Mouse (Mus musculus): ENCODE measurements around the gene Nosip. TPM values are rescaled to one million over a fixed set of nuclear protein-coding genes. Genes with fewer than 3 reads are reported as not detected.
"Not testable (repeated sequence)": the region's sequence is repeated elsewhere in the genome, so short reads cannot be mapped to it uniquely, and the experiment has no call there.

The Nosip gene
- total and polyA plus RNA-seq, 2 experiments: 22.8 to 35.8 TPM

DNA sequence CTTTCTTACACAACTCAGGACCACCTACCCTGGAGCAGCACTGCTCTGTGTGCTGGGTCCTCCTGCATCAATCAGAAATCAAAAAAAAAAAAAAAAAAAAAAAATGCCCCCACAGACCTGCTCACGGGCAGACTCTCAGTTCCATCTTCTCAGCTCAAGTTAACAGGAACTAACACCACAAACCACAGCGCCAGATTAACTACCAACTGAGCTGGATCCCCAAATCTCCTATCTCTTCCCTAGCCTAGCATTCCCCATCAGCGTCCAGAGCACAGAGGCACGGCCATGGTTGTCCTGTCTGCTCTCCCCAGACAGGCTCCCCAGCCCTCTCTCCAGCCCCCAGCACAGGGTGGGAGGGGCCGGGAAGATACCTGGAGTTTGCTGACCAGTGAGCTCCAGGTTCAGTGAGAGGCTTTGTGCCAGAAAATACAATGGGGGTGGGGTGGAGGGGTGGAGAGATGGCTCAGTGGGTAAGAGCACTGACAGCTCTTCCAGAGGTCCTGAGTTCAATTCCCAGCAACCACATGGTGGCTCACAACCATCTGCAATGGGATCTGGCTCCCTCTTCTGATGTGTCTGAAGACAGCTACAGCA lies 44.9 kb downstream of the Nosip start:
- Histone ChIP-seq H3K9ac (ENCODE audit: low read depth, low read length) (no peak overlapping the region), H3K36me3 (ENCODE audit: control insufficient read depth, insufficient read depth, low read length) (no peaks in the 10 kb centered on the region), H3K27me3 (ENCODE audit: control insufficient read depth, insufficient read depth, low read length) (no peaks in the 10 kb centered on the region), H3K79me2 (ENCODE audit: control insufficient read depth, insufficient read depth, low read length) (no peaks in the 10 kb centered on the region), H3K4me3 (ENCODE audit: insufficient read depth, low read depth, low read length) (no peak overlapping the region), H3K27ac (replicated peaks; ENCODE audit: insufficient read depth, low read depth, low read length) (no peak overlapping the region), H3K4me1 (ENCODE audit: control insufficient read depth, insufficient read depth, low read length) (peaks cover 9% of the 10 kb centered on the region)
- DNase-seq (ENCODE audit: extremely low read depth, low read depth, low spot score): no peak
- TF ChIP-seq POLR2A (IDR thresholded peaks at IDR 0.05; ENCODE audit: extremely low read depth, insufficient read depth, low read length): no peak
- no peak for TF ChIP-seq CTCF (IDR thresholded peaks at IDR 0.05; ENCODE audit: low read depth, low read length)
- 78% methylated on average over 5 of the region's 5 CpGs for WGBS

GRCm38 (mm10) chr7:45110089-45110488 lies 47.9 kb downstream of the Nosip start:
- H3K9ac ChIP-seq (ENCODE audit: low read depth, low read length); H3K27me3 ChIP-seq (ENCODE audit: control insufficient read depth, insufficient read depth, low read length); H3K36me3 ChIP-seq (ENCODE audit: control insufficient read depth, insufficient read depth, low read length); DNase-seq (ENCODE audit: extremely low read depth, low read depth, low spot score); H3K79me2 ChIP-seq (ENCODE audit: control insufficient read depth, insufficient read depth, low read length); H3K27ac ChIP-seq (replicated peaks; ENCODE audit: insufficient read depth, low read depth, low read length); H3K4me1 ChIP-seq (ENCODE audit: control insufficient read depth, insufficient read depth, low read length); H3K4me3 ChIP-seq (ENCODE audit: insufficient read depth, low read depth, low read length): not testable (repeated sequence)
- 93% methylated on average over 4 of the region's 4 CpGs for WGBS

GRCm38 (mm10) chr7:45111940-45112339 lies 49.7 kb downstream of the Nosip start:
- WGBS: 78% methylated on average over 2 of the region's 2 CpGs
- H3K27ac ChIP-seq (replicated peaks; ENCODE audit: insufficient read depth, low read depth, low read length): no peak overlapping the region
- DNase-seq (ENCODE audit: extremely low read depth, low read depth, low spot score): no peak
- no peak for TF ChIP-seq CTCF (IDR thresholded peaks at IDR 0.05; ENCODE audit: low read depth, low read length)
- no peak for TF ChIP-seq POLR2A (IDR thresholded peaks at IDR 0.05; ENCODE audit: extremely low read depth, insufficient read depth, low read length)
- H3K9ac ChIP-seq (ENCODE audit: low read depth, low read length): no peak overlapping the region
- H3K79me2 ChIP-seq (ENCODE audit: control insufficient read depth, insufficient read depth, low read length): no peaks in the 10 kb centered on the region
- H3K4me3 ChIP-seq (ENCODE audit: insufficient read depth, low read depth, low read length): no peak overlapping the region
- H3K36me3 ChIP-seq (ENCODE audit: control insufficient read depth, insufficient read depth, low read length): no peaks in the 10 kb centered on the region
- H3K4me1 ChIP-seq (ENCODE audit: control insufficient read depth, insufficient read depth, low read length): no peaks in the 10 kb centered on the region
- H3K27me3 ChIP-seq (ENCODE audit: control insufficient read depth, insufficient read depth, low read length): no peaks in the 10 kb centered on the region

DNA sequence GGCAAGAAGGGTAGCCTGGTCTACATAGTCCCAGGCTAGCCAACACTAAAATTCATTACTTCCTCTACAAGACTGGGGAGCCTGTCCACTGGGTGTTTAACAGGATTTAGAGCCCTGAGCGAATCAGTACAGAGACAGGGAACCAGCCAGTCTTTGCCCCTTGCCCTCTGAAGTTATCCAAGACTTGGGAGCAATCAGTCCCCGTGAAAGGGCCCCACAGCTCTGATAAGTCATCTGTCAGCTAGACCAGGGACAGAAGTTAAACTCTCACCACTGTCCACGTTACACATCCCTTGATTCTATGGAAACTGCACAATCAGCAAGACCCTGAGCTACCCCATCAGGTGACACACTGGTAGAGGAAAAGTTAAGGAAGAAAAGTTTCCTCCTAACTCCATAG lies 50.3 kb downstream of the Nosip start:
- H3K9ac ChIP-seq (ENCODE audit: low read depth, low read length): no peak overlapping the region
- TF ChIP-seq POLR2A (IDR thresholded peaks at IDR 0.05; ENCODE audit: extremely low read depth, insufficient read depth, low read length): no peak
- TF ChIP-seq CTCF (IDR thresholded peaks at IDR 0.05; ENCODE audit: low read depth, low read length): no peak
- H3K27me3 ChIP-seq (ENCODE audit: control insufficient read depth, insufficient read depth, low read length): no peaks in the 10 kb centered on the region
- H3K27ac ChIP-seq (replicated peaks; ENCODE audit: insufficient read depth, low read depth, low read length): no peak overlapping the region
- no peaks in the 10 kb centered on the region for H3K79me2 ChIP-seq (ENCODE audit: control insufficient read depth, insufficient read depth, low read length)
- H3K36me3 ChIP-seq (ENCODE audit: control insufficient read depth, insufficient read depth, low read length): no peaks in the 10 kb centered on the region
- no peak overlapping the region for H3K4me3 ChIP-seq (ENCODE audit: insufficient read depth, low read depth, low read length)
- H3K4me1 ChIP-seq (ENCODE audit: control insufficient read depth, insufficient read depth, low read length): no peaks in the 10 kb centered on the region
- no peak for DNase-seq (ENCODE audit: extremely low read depth, low read depth, low spot score)
- WGBS: 70% methylated on average over 3 of the region's 3 CpGs

DNA sequence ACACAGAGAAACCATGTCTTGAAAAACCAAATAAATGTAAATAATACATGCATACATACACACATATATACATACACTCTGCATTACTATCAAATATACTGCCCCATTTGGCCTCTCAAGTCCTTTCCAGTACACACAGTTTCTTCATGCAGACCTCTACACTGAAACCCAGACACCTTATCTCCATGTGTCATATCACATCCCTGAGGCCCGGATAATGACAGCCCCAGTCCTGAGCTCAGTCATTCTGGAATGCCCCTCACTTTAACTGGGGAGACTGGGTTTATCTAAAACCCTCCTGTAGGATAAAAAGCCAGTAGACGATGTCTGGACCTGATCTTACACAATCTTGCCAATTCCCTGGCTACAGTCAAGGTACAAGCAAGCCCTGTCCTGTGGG lies 51.2 kb downstream of the Nosip start:
- no peak overlapping the region for H3K9ac ChIP-seq (ENCODE audit: low read depth, low read length)
- H3K27me3 ChIP-seq (ENCODE audit: control insufficient read depth, insufficient read depth, low read length): no peaks in the 10 kb centered on the region
- no peaks in the 10 kb centered on the region for H3K36me3 ChIP-seq (ENCODE audit: control insufficient read depth, insufficient read depth, low read length)
- TF ChIP-seq CTCF (IDR thresholded peaks at IDR 0.05; ENCODE audit: low read depth, low read length) (no peak), POLR2A (IDR thresholded peaks at IDR 0.05; ENCODE audit: extremely low read depth, insufficient read depth, low read length) (no peak)
- WGBS: 71% methylated on average over 2 of the region's 2 CpGs
- no peak for DNase-seq (ENCODE audit: extremely low read depth, low read depth, low spot score)
- H3K4me3 ChIP-seq (ENCODE audit: insufficient read depth, low read depth, low read length): no peak overlapping the region
- no peak overlapping the region for H3K27ac ChIP-seq (replicated peaks; ENCODE audit: insufficient read depth, low read depth, low read length)
- H3K79me2 ChIP-seq (ENCODE audit: control insufficient read depth, insufficient read depth, low read length): no peaks in the 10 kb centered on the region
- H3K4me1 ChIP-seq (ENCODE audit: control insufficient read depth, insufficient read depth, low read length): no peaks in the 10 kb centered on the region

DNA sequence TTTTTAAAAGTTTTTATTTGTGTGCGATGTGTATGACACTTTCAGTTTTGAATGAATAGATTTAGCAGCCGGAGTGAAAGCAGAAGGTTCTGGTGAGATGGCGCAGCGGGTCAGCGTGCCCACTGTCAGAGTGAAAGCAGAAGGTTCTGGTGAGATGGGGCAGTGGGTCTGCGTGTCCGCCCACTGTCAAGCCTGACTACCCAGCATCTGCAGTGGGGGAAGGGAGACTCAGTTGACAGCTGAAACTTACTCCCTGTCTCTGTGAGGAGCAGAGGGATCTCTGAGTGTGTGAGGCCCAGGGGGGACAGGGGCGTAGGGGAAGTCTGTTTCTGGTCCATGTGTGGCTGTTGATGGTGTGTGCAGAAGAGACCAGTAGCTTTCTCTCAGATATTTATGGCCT lies 55.3 kb downstream of the Nosip start:
- Histone ChIP-seq H3K27me3 (ENCODE audit: control insufficient read depth, insufficient read depth, low read length) (no peaks in the 10 kb centered on the region), H3K9ac (ENCODE audit: low read depth, low read length) (no peak overlapping the region), H3K27ac (replicated peaks; ENCODE audit: insufficient read depth, low read depth, low read length) (no peak overlapping the region), H3K36me3 (ENCODE audit: control insufficient read depth, insufficient read depth, low read length) (peaks cover 7% of the 10 kb centered on the region; the same call in 1 of the 2 replicates), H3K79me2 (ENCODE audit: control insufficient read depth, insufficient read depth, low read length) (no peaks in the 10 kb centered on the region), H3K4me3 (ENCODE audit: insufficient read depth, low read depth, low read length) (no peak overlapping the region), H3K4me1 (ENCODE audit: control insufficient read depth, insufficient read depth, low read length) (peaks cover 2% of the 10 kb centered on the region)
- 91% methylated on average over 8 of the region's 8 CpGs for WGBS
- TF ChIP-seq CTCF (IDR thresholded peaks at IDR 0.05; ENCODE audit: low read depth, low read length) (no peak), POLR2A (IDR thresholded peaks at IDR 0.05; ENCODE audit: extremely low read depth, insufficient read depth, low read length) (no peak)
- DNase-seq (ENCODE audit: extremely low read depth, low read depth, low spot score): no peak
